Mouse (Mus musculus): ENCODE data around the gene Cacna2d3.

DNA sequence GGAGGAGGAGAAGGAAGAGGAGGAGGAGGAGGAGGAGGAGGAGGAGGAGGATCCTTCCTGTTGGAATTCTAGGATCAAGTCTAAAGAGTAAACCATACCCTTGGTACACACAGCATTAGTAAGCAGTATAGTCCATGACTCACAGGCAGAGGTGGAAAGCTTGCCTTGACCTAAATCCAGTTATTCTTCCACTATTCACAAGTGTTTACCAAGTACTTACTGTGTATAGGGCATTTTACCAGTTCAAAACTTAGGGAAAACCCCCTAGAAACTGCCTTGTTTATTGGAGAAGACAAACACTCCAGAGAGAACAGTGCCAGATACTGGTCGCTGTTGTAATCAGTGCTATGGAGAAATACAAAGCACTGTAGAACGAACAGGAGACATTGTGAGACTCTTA, 443.3 kb downstream of the Cacna2d3 start:
- no peak for TF ChIP-seq CTCF (conservative IDR thresholded peaks at IDR 0.05; ENCODE audit: low read length)
- no peak for TF ChIP-seq NANOG (IDR thresholded peaks at IDR 0.05; ENCODE audit: borderline replicate concordance, low read length)

Data from E14TG2a.4 (cell line).